In the genomic region with DNA sequence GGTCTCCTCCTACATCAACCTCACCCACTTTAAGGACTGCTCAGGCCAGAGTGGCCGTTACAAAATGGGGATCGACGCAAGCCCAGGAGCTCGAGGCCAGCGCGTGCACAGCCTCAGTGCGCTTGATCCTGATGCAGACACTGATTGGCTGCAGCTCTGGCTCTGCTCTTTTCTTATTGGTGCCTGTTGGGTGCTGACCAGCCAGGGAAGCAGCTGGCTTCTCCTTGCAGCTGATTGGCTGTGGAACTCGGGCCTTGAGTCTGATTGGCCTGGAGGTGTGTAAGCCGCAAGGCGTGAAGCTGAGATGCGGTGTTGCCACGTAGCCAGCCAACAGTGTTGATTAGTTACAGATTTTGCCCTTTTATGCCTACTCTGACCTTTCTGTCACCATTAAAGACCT, we compare ENCODE assay signal across 9 mouse cellular contexts. TPM values are rescaled to one million over a fixed set of nuclear protein-coding genes. Genes with fewer than 3 reads are reported as not detected.
DNase-seq lines count a peak whose midpoint lies in the region; ATAC-seq and TF ChIP-seq lines count a peak whose summit lies in the region.
"Had no signal": no experiment of that assay in that cellular context is flagged by ENCODE, and none has a peak within 500 bp of the region (broad histone marks: within the 10 kb centered on the region; RNA-seq: fewer than 3 reads in every experiment).

A gene (minus strand): TSS at position 124 of the 400 bp plus-strand sequence.

- H3K9ac ChIP-seq in lung, embryonic 15.5 days = no peak within 1 kb of the TSS
- H3K9ac ChIP-seq in forebrain, embryonic 12.5 days = peak within 1 kb of the TSS; percentile 21; the same call in 1 of the 2 replicates
- H3K9ac ChIP-seq in intestine, postnatal 0 days (ENCODE audit: low read depth, low read length) = no peak within 1 kb of the TSS
- no peak within 1 kb of the TSS for H3K9ac ChIP-seq in stomach, embryonic 14.5 days (replicated peaks; ENCODE audit: low read depth, low read length)

- no peaks in the 10 kb centered on the region for H3K9me3 ChIP-seq in lung, embryonic 15.5 days
- no peaks in the 10 kb centered on the region for H3K9me3 ChIP-seq in forebrain, embryonic 12.5 days
- no peaks in the 10 kb centered on the region for H3K9me3 ChIP-seq in intestine, postnatal 0 days (ENCODE audit: control insufficient read depth)
- no peaks in the 10 kb centered on the region for H3K9me3 ChIP-seq in stomach, embryonic 14.5 days (ENCODE audit: control insufficient read depth, low read depth, low read length)

- peak within 1 kb of the TSS; percentile 95 for H3K27ac ChIP-seq in lung, embryonic 15.5 days
- H3K27ac ChIP-seq in forebrain, embryonic 12.5 days = peak within 1 kb of the TSS; percentile 53; the same call in 1 of the 2 replicates
- H3K27ac ChIP-seq in intestine, postnatal 0 days (ENCODE audit: low read depth, low read length) = no peak within 1 kb of the TSS
- peak within 1 kb of the TSS; percentile 46; the same call in 1 of the 2 replicates for H3K27ac ChIP-seq in stomach, embryonic 14.5 days (ENCODE audit: low read length)

- DNase-seq in lung, postnatal 25 days (ENCODE audit: low spot score) = no peak
- no peak for DNase-seq in embryo, embryonic 11 days
- DNase-seq in left cerebral cortex, postnatal 14 days (ENCODE audit: low spot score in 2 of 2) = no peak
- no peak for DNase-seq in embryo, embryonic 10.5 days (ENCODE audit: low spot score)
- DNase-seq: cerebellum, postnatal 10 days had no signal

- intact Hi-C loops in left cerebral cortex, postnatal 14 days (cut with DNase I) = no loop called here

- WGBS in lung, embryonic 15.5 days = 88% methylated on average over 12 of the region's 12 CpGs
- 94% methylated on average over 12 of the region's 12 CpGs for WGBS in forebrain, embryonic 12.5 days
- 95% methylated on average over 12 of the region's 12 CpGs for WGBS in intestine, postnatal 0 days
- WGBS in stomach, embryonic 14.5 days = 92% methylated on average over 12 of the region's 12 CpGs

- no peak for ATAC-seq in lung, embryonic 15.5 days (ENCODE audit: borderline replicate concordance, extremely low read depth, low FRiP score, low TSS enrichment)
- ATAC-seq in forebrain, embryonic 12.5 days (ENCODE audit: low FRiP score) = no peak
- ATAC-seq in intestine, postnatal 0 days = no peak
- no peak for ATAC-seq in stomach, embryonic 14.5 days (ENCODE audit: insufficient number of reproducible peaks, insufficient read depth, low FRiP score, low read depth)

- peak within 1 kb of the TSS; percentile 4; the same call in 1 of the 2 replicates for H3K4me3 ChIP-seq in lung, embryonic 15.5 days
- H3K4me3 ChIP-seq in forebrain, embryonic 12.5 days (replicated peaks) = 0 out of 2 replicates have a peak within 1 kb of the TSS, but pooled peaks have one; percentile 13
- no peak within 1 kb of the TSS for H3K4me3 ChIP-seq in intestine, postnatal 0 days (ENCODE audit: low read depth, low read length)
- no peak within 1 kb of the TSS for H3K4me3 ChIP-seq in stomach, embryonic 14.5 days (ENCODE audit: low read depth, low read length)

- H3K27me3 ChIP-seq in lung, embryonic 15.5 days = no peaks in the 10 kb centered on the region
- no peaks in the 10 kb centered on the region for H3K27me3 ChIP-seq in forebrain, embryonic 12.5 days
- no peaks in the 10 kb centered on the region for H3K27me3 ChIP-seq in intestine, postnatal 0 days (replicated peaks; ENCODE audit: control insufficient read depth, insufficient read depth, low read length)
- no peaks in the 10 kb centered on the region for H3K27me3 ChIP-seq in stomach, embryonic 14.5 days (ENCODE audit: control insufficient read depth, insufficient read depth, low read length)

- no peak for TF ChIP-seq CTCF in intestine, postnatal 0 days (IDR thresholded peaks at IDR 0.05; ENCODE audit: low read depth)

- peaks cover 13% of the 10 kb centered on the region; the same call in 1 of the 2 replicates for H3K4me1 ChIP-seq in lung, embryonic 15.5 days
- H3K4me1 ChIP-seq in forebrain, embryonic 12.5 days = peaks cover 8% of the 10 kb centered on the region
- H3K4me1 ChIP-seq in intestine, postnatal 0 days (replicated peaks; ENCODE audit: control insufficient read depth, insufficient read depth, low read length) = no peaks in the 10 kb centered on the region
- peaks cover 3% of the 10 kb centered on the region; the same call in 1 of the 2 replicates for H3K4me1 ChIP-seq in stomach, embryonic 14.5 days (ENCODE audit: control insufficient read depth, insufficient read depth, low read length)

- H3K4me2 ChIP-seq in lung, embryonic 15.5 days = peak within 1 kb of the TSS; percentile 23; the same call in 1 of the 2 replicates
- H3K4me2 ChIP-seq in forebrain, embryonic 12.5 days = peak within 1 kb of the TSS; percentile 40
- peak within 1 kb of the TSS; percentile 44 for H3K4me2 ChIP-seq in intestine, postnatal 0 days (replicated peaks; ENCODE audit: low read depth)
- H3K4me2 ChIP-seq in stomach, embryonic 14.5 days (replicated peaks; ENCODE audit: low read depth, low read length) = no peak within 1 kb of the TSS

- no peaks in the 10 kb centered on the region for H3K36me3 ChIP-seq in lung, embryonic 15.5 days
- no peaks in the 10 kb centered on the region for H3K36me3 ChIP-seq in forebrain, embryonic 12.5 days (replicated peaks)
- no peaks in the 10 kb centered on the region for H3K36me3 ChIP-seq in intestine, postnatal 0 days (ENCODE audit: control insufficient read depth, insufficient read depth)
- no peaks in the 10 kb centered on the region for H3K36me3 ChIP-seq in stomach, embryonic 14.5 days (ENCODE audit: control insufficient read depth, insufficient read depth, low read length)

RNA-seq across cellular contexts. Expression of the gene that starts here (rescaled TPM):
- polyA plus RNA-seq in lung, embryonic 15.5 days (2015; fragmentation: Nextera tagmentation; extraction: Ambion mirVana) = 2.3 and 3.7 TPM in 2 replicates
- polyA plus RNA-seq in forebrain, embryonic 12.5 days (2016; fragmentation: Nextera tagmentation; extraction: Ambion mirVana) = 0.32 and 0.46 TPM in 2 replicates
- polyA plus RNA-seq in intestine, postnatal 0 days (2015; fragmentation: Nextera tagmentation; extraction: Ambion mirVana) = 1.2 TPM in 2 replicates
- 0.27 and 0.43 TPM in 2 replicates for polyA plus RNA-seq in stomach, embryonic 14.5 days (2014; fragmentation: Nextera tagmentation; extraction: Ambion mirVana)
- not detected for total RNA-seq in left cerebral cortex, postnatal 14 days (2021)

Comparison
In these comparisons a context has a peak if more than half of its experiments do, and no peak if none do; other contexts are left out.
1. H3K4me3 ChIP-seq: peak in lung, embryonic 15.5 days (single experiment) and forebrain, embryonic 12.5 days (single experiment); none in intestine, postnatal 0 days (single experiment) and stomach, embryonic 14.5 days (single experiment).